Mouse (Mus musculus) Patski (cell line): ENCODE results near the gene Itgb5. TPM values are rescaled to one million over a fixed set of nuclear protein-coding genes. Genes with fewer than 3 reads are reported as not detected.
A peak's percentile ranks its signal among the peaks of the same experiment; 100 is the strongest.

Experiments used
- ATAC-seq: fragments of 100-300 bp; one replicate; pipeline ENCODE4 v1.8.0; 2021
- CTCF ChIA-PET: fragments of 350-600 bp; sonication (Branson Sonifier 250); formaldehyde crosslinking; loops from one replicate; lab custom pipeline; 2022; ENCODE audit warnings: inconsistent platforms; lab: Charles Lee
- POLR2A ChIA-PET: fragments of 350-600 bp; sonication (Branson Sonifier 250); formaldehyde crosslinking; loops from one replicate; lab custom pipeline; 2022; ENCODE audit warnings: antibody characterized with exemption, inconsistent platforms; lab: Charles Lee
- DNase-seq: peaks from one replicate; pipeline ENCODE4 v3.0.0-alpha.2; 2011; ENCODE audit warnings: low read depth, low spot score
- H3K27me3 ChIP-seq: fragments of 371-371 bp; one replicate; pipeline ENCODE4 v1.5.1; 2021
- CTCF ChIP-seq: fragments of 100-300 bp; IDR thresholded peaks from one replicate; pipeline ENCODE4 v1.5.1; 2021
- in situ Hi-C: fragments of 300-500 bp; cut with MboI; formaldehyde crosslinking; loops from 3 replicates; pipeline ENCODE4 v1.11.1; 2018; ENCODE audit warnings: low pct_unique_long_range_greater_than_20kb, mixed read lengths
- polyA plus RNA-seq: library from polyadenylated mRNA; unstranded; gene quantifications from one replicate; pipeline ENCODE4 v1.2.3, GENCODE M21; 2021

The Itgb5 gene
- polyA plus RNA-seq, 1 experiment from 2014 or later: 355 TPM

DNA sequence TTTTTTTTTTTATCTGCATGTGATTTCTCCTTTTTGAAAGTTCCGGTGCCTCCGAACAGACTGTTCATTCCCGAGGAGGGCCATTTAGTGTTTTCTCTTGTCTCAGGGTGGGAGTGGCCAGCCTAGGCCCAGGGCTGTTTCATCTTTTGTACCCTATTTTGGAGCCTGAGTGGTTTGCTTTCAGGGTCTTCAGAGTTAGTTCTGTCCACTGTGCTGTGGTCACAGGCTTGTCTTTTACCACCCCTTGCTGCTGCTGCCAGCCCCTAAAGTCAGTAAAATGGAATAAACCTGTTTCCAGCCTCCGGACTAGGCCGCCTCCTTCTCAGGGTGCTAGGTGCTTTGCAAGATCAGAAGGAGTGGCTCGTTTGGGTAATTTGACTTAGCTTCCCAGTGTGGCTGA lies 2.6 kb downstream of the Itgb5 start:
- POLR2A ChIA-PET: interaction anchor here (1.6 kb wide), 1 partner anchor 9 kb away, joined by 4 read pairs; no protein-coding TSS in a partner anchor
- no peak for TF ChIP-seq CTCF

DNA sequence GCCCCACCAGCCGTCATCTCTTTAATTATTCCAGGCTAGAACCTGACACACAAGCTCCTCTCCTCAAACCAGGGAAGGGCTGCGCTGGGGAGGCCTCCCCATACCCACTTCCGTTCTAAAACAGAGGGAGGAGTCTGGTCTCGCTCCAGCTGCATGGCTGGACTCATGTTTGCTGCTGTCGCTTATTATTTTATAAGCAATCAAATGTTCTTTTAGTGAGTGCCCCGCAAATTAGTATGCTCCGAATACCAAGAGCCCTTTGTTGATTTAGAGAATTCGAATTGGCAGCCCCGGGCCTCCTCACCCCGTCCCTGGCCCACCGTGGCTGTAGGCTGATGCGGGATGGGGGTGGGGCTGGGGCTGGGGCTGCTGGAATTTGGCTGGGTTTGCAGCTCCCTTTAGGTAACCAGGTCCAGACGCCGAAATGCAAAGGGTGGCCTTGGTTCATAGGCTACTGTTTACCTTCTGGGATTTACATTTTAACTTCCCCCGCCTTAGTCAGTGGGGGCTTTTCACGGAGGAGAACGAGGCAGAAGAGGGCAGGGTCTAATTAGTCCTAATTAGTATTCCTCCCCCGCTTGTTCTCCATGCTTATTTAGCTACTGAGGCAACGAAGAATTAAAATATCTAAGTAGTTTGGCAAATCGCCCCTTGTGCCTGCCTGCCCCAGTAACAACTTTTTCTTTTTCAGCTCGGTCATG lies 3.4 kb downstream of the Itgb5 start:
- in situ Hi-C loops: loop anchor here (5.0 kb wide), 1 partner anchor 39 kb away; no protein-coding TSS in a partner anchor
- TF ChIP-seq CTCF: no peak
- CTCF ChIA-PET: interaction anchor here (1.0 to 1.6 kb wide), 3 partner anchors 22 to 121 kb away, joined by 3 to 4 read pairs (median 3); no protein-coding TSS in a partner anchor
- POLR2A ChIA-PET: interaction anchor here (0.9 to 1.6 kb wide), 2 partner anchors 9 to 38 kb away, joined by 3 to 4 read pairs; no protein-coding TSS in a partner anchor
- H3K27me3 ChIP-seq: no peaks in the 10 kb centered on the region
- no peak for DNase-seq
- ATAC-seq: no peak

More for the DNA sequence above, 2.6 kb downstream of the Itgb5 start:
- DNase-seq (no peak), ATAC-seq (no peak)
- in situ Hi-C loops: loop anchor here (5.0 kb wide), 1 partner anchor 40 kb away; no protein-coding TSS in a partner anchor
- CTCF ChIA-PET: no interaction called here
- H3K27me3 ChIP-seq: no peaks in the 10 kb centered on the region

DNA sequence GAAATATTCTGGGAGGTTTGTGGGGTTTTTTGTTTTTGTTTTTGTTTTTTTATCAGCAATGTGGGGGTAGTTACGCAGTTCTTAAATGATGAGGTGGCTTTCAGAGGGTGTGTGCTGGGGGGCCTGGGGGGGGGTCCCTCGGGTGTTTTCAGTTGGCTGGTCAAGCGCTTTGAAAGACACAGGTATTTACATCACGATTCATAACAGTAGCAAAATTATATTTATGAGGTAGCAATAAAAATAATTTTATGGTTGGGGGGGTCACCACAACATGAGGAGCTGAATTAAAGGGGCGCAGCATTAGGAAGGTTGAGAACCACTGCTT lies 3.9 kb downstream of the Itgb5 start:
- in situ Hi-C loops: loop anchor here (5.0 kb wide), 1 partner anchor 39 kb away; no protein-coding TSS in a partner anchor
- no peaks in the 10 kb centered on the region for H3K27me3 ChIP-seq
- ChIA-PET POLR2A (interaction anchor here (0.8 to 1.6 kb wide), 3 partner anchors 8 to 122 kb away, joined by 3 to 4 read pairs (median 3); no protein-coding TSS in a partner anchor), CTCF (interaction anchor here (0.9 to 1.6 kb wide), 4 partner anchors 21 to 155 kb away, joined by 3 to 4 read pairs (median 3); no protein-coding TSS in a partner anchor)
- ATAC-seq: no peak
- no peak for TF ChIP-seq CTCF
- DNase-seq: no peak

DNA sequence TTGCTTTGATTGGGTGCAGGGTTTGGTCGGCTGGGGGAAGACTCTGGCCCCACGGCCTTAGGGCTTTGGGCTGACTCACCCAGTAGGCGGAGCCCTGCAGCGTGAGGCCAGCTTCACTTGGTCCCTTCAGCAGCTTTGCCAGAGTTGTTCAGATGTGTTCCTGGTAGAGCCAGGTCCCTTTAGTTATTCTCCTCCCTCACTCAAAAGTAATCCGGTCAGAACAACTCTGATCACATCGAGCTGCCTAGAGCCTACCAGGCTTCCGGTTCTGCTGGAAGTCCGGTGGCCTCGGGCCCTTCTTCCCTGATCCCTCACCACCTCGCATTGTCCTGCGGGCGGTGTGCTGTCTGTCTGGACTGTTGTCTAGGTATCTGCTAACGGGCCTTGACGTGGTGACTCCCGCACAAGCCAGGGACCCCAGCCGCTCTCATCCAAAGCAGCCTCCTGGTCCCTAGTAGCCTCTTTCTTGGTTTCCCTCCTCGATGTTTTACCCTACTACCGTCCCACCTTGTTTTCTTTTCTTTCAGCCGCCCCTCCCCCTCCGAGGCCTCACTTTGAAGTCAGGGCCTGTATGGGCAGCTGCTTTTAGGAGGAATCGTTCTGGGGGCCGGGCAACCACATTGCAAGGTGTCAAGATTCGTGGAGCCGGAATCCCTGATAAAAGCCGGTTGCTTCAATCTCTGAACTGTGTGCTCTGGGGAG lies 4.5 kb downstream of the Itgb5 start:
- ChIA-PET CTCF (interaction anchor here (0.9 to 1.6 kb wide), 4 partner anchors 20 to 155 kb away, joined by 3 to 4 read pairs (median 3); no protein-coding TSS in a partner anchor), POLR2A (interaction anchor here (0.6 to 0.8 kb wide), 2 partner anchors 89 to 121 kb away, joined by 3 read pairs; no protein-coding TSS in a partner anchor)
- TF ChIP-seq CTCF: no peak
- no peaks in the 10 kb centered on the region for H3K27me3 ChIP-seq
- in situ Hi-C loops: loop anchor here (5.0 kb wide), 1 partner anchor 38 kb away; no protein-coding TSS in a partner anchor
- ATAC-seq (peak; percentile 54), DNase-seq (no peak)

DNA sequence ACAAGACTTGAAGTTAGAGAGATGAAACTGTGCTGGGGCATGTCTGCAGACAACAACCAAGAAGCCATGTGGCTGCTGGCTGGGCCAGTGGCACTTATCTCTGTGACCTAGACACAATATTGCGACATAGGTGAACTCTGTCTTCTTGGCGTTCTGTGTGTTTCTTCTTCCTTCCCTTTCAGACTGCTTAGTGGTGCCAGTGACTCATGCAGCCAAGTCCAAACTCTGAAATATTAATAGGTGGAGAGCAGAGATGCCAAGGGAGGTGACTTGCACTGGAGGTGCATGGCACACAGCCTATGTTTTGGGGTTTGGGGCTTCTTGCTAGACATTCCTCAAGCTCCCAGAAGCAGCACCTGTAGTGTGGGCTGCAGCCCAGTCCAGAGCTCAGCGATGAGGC lies 7.2 kb downstream of the Itgb5 start:
- ChIA-PET POLR2A (interaction anchor here (0.6 to 1.7 kb wide), 2 partner anchors 34 to 1512 kb away, joined by 6 read pairs; no protein-coding TSS in a partner anchor), CTCF (no interaction called here)
- ATAC-seq (peak; percentile 22), DNase-seq (no peak)
- no peaks in the 10 kb centered on the region for H3K27me3 ChIP-seq
- in situ Hi-C loops: no loop called here
- TF ChIP-seq CTCF: no peak

DNA sequence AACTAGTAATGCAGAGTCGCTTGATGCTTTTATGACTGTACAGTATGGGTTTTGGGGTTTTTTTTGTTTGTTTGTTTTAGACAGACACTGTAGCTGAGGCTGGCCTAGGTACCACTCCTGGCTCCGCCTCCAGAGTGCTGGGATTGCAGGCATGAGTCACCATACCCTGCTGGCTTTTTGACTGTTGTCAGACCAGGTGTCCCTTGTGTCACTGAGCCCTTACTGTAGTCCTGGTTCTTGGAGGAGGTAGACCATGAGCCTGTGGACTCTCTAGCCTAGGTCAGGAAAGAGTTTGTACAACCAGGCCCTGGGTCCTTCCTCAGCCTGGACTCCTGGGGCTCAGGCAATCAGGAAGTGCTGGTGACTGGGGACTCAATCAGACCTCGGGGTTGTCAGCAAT lies 7.7 kb downstream of the Itgb5 start:
- POLR2A ChIA-PET: interaction anchor here (0.7 to 1.7 kb wide), 2 partner anchors 34 to 46 kb away, joined by 6 to 7 read pairs; no protein-coding TSS in a partner anchor
- CTCF ChIA-PET: interaction anchor here (1.0 kb wide), 1 partner anchor 17 kb away, joined by 3 read pairs; no protein-coding TSS in a partner anchor
- ATAC-seq (no peak), DNase-seq (no peak)
- in situ Hi-C loops: no loop called here
- no peaks in the 10 kb centered on the region for H3K27me3 ChIP-seq
- TF ChIP-seq CTCF: no peak

DNA sequence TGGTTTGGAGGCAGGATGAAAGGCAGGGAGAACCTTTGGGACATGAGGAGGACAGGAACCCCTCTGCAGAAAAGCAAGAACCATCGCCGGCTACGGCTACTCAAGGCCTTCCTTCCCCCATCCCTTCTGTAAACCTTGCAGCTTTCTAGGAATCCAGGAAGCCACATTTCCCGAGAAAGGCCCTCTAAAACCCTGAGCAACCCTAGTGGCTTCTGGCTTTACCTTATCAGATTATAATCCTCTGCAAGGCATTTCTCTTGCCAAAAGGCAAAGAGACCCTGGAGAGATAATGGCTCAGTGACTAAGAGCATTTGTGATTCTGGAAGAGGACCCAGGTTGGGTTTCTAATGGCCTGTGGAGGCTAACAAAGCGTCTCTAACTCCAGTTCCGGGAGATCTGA lies 11.2 kb downstream of the Itgb5 start:
- H3K27me3 ChIP-seq: no peaks in the 10 kb centered on the region
- ATAC-seq: no peak

DNA sequence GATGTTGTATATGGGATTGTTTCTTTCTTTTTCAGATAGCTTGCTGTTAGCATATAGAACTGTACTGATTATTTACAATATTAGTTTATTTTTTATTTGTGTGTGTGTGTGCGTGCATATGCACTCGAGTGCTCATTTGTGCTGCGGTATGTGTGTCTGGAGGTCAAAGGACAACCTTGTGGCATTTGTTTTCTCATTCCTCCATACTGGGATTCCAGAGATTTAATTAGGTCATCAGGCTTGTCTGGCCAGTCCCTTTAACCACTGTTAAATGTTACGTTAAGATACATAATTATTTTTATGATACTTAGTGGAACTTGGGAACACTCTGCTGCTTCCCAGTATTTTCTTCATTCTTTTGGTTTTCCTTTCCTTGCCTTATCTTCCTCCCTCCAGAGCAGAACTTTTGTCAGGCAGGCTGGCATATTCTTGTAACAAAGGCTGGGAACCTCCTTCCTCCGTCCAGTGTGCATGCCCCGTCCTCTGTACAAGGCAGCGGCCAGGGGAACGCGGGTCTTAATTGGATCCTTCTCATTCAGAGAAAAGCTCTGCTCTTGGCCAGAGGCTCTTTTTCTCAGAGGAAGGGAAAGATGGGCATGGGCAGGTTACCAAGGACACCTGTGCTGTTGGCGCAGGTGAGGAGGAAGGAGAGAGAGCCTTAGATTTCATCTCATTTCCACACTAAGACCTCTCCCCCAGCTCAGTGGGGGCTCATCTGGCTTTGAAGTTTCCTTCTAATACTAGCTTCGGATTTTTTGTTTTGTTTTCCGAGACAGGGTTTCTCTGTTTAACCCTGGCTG lies 12.8 kb downstream of the Itgb5 start:
- CTCF ChIA-PET: no interaction called here
- no peak for DNase-seq
- ATAC-seq: no peak
- TF ChIP-seq CTCF: no peak
- H3K27me3 ChIP-seq: no peaks in the 10 kb centered on the region
- POLR2A ChIA-PET: interaction anchor here (1.1 kb wide), 1 partner anchor 10 kb away, joined by 4 read pairs; no protein-coding TSS in a partner anchor
- in situ Hi-C loops: no loop called here

More for the DNA sequence above, 11.2 kb downstream of the Itgb5 start:
- no peak for DNase-seq
- POLR2A ChIA-PET: no interaction called here
- CTCF ChIA-PET: interaction anchor here (0.8 to 1.2 kb wide), 3 partner anchors 13 to 110 kb away, joined by 3 to 5 read pairs (median 4); no protein-coding TSS in a partner anchor
- in situ Hi-C loops: no loop called here
- no peak for TF ChIP-seq CTCF

DNA sequence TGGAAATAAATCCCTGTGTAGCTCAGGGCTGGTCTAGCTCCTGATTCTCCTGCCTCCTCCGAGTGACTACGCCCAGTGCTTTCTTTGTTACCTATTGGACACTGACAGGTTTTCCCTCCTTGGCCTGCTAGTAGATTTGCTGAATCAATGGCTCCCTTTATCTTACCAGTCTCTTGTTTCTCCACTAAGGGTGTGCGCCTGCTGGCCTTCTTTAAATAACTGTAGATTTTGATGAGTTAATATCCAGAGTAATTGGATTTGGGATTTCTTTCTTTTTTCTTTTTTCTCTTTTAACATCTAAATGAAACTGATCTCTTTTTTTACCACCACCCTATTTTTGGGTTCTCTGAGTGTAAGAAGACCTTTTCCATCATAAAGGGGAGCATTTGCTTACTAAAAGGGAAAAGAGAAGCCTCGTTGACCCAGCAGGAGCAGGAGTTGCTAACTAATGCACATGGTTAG lies 14.7 kb downstream of the Itgb5 start:
- TF ChIP-seq CTCF: no peak
- ATAC-seq (no peak), DNase-seq (no peak)
- no peaks in the 10 kb centered on the region for H3K27me3 ChIP-seq
- ChIA-PET CTCF (no interaction called here), POLR2A (no interaction called here)
- in situ Hi-C loops: no loop called here
